Mouse (Mus musculus) retina, postnatal 7 days (tissue): ENCODE results near the gene Hes1.

Source experiments
- DNase-seq: peaks from one replicate; pipeline ENCODE4 v3.0.0-alpha.2; 2012; ENCODE audit warnings: low read depth, low spot score

Hes1 gene

DNA sequence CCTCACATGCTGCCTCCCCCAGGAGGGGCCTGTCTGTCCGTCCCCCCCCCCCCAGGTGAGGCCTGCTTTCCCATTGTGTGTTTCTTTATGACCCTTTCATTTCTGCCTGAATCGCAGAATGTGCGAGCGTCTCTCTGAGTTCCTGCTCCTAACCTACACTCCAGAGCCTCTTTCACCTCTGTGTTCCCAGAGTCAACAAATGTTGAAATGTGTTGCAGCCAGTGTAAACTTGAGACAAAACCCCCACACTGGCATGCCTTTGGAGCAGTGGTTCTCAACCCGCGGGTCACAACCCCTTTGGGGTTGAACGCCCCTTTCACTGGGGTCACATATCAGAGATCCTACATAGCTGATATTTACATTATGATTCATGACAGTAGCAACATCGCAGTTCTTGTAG, 49.6 kb downstream of the Hes1 start:
- no peak for DNase-seq

DNA sequence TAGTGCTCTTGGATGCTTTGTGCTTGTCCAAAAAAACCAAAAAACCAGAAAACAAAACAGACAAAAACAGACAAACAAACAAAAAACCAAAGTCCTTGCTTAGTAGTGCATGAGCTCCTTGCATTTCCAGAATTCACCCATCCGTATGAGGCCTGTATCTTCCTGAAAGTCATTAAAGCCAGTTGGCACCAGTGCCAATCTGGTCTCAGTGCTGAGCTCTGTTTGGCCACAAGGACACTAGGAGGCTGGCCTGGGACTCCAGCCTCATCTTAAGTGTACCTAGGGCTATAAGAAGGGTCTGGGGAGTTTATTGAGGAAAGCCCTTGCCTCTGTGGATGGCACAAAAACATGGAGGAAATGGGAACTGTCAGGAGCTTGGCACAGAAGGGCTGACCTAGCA, 50.3 kb downstream of the Hes1 start:
- DNase-seq = no peak
